Comparison of ENCODE assay signal across 9 mouse cellular contexts in the genomic region with DNA sequence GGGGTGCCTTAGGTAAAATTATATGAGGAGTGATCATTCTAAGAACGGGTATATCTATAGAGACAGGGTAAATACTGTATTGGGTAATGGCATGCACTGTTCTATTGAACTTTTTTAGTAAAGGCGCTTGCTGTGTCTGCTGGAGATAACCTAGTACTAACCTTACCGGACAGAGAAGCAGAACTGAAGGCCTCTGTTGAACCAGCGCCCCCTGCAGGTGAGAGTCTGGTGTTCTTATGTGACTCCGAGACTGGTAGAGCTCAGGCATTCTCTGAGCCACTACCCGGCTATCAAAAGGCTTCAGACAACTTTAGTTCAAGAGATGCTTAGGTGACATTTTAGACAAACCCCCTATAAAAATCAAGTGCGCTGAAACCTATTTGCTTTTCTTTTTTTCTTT. TPM values are rescaled to one million over a fixed set of nuclear protein-coding genes. Genes with fewer than 3 reads are reported as not detected.
DNase-seq lines count a peak whose midpoint lies in the region; ATAC-seq and TF ChIP-seq lines count a peak whose summit lies in the region.
"Had no signal": no experiment of that assay in that cellular context is flagged by ENCODE, and none has a peak within 500 bp of the region (broad histone marks: within the 10 kb centered on the region; RNA-seq: fewer than 3 reads in every experiment).

No protein-coding gene starts in this region.

- no peaks in the 10 kb centered on the region for H3K36me3 ChIP-seq in kidney, adult 2 months (ENCODE audit: control insufficient read depth, insufficient read depth, low read length)
- no peaks in the 10 kb centered on the region for H3K36me3 ChIP-seq in kidney, embryonic 15.5 days
- no peaks in the 10 kb centered on the region for H3K36me3 ChIP-seq in liver, adult 2 months (ENCODE audit: control insufficient read depth, insufficient read depth, low read length)
- H3K36me3 ChIP-seq in intestine, embryonic 16.5 days (ENCODE audit: control insufficient read depth, insufficient read depth, low read length), result no peaks in the 10 kb centered on the region

- H3K4me2 ChIP-seq in kidney, embryonic 15.5 days, result no peak overlapping the region
- no peak overlapping the region for H3K4me2 ChIP-seq in intestine, embryonic 16.5 days (ENCODE audit: low read depth, low read length)

- no peaks in the 10 kb centered on the region for H3K9me3 ChIP-seq in kidney, embryonic 15.5 days (replicated peaks)
- no peaks in the 10 kb centered on the region for H3K9me3 ChIP-seq in intestine, embryonic 16.5 days (ENCODE audit: control insufficient read depth, low read length)

- peak; percentile 63 for TF ChIP-seq CTCF in kidney, adult 2 months (conservative IDR thresholded peaks at IDR 0.05; ENCODE audit: insufficient read depth, insufficient read length, low read depth, low read length)
- peak; percentile 69 for TF ChIP-seq CTCF in liver, adult 2 months (IDR thresholded peaks at IDR 0.05; ENCODE audit: low read depth, low read length)

- H3K79me2 ChIP-seq in liver, adult 2 months (ENCODE audit: control insufficient read depth, insufficient read depth, low read length), result no peaks in the 10 kb centered on the region

- DNase-seq in kidney, adult 2 months, result peak; percentile 70
- peak; percentile 62 for DNase-seq in T-cell, adult 2 months (ENCODE audit: low spot score)
- peak; percentile 50 to 73 for DNase-seq in cerebellum, postnatal 14 days
- peak; percentile 83 for DNase-seq in induced T-regulatory cell, adult 2 months (ENCODE audit: low read depth)
- peak; percentile 72 for DNase-seq in liver, adult 2 months (ENCODE audit: extremely low read depth, low read depth, low spot score)
- DNase-seq in spleen, adult 12 weeks (ENCODE audit: low spot score), result peak; percentile 25

- H3K27ac ChIP-seq in kidney, adult 2 months (ENCODE audit: insufficient read depth, low read depth, low read length), result no peak overlapping the region
- no peak overlapping the region for H3K27ac ChIP-seq in kidney, embryonic 15.5 days
- no peak overlapping the region for H3K27ac ChIP-seq in liver, adult 2 months (replicated peaks; ENCODE audit: insufficient read depth, low read depth, low read length)
- H3K27ac ChIP-seq in intestine, embryonic 16.5 days (ENCODE audit: low read length), result no peak overlapping the region
- H3K27ac ChIP-seq: macrophage had no signal

- 61% methylated on average over 7 of the region's 7 CpGs for WGBS in kidney, adult 2 months
- WGBS in kidney, embryonic 15.5 days, result 68% methylated on average over 7 of the region's 7 CpGs
- WGBS in liver, adult 2 months, result 25% methylated on average over 7 of the region's 7 CpGs
- 71% methylated on average over 7 of the region's 7 CpGs for WGBS in intestine, embryonic 16.5 days

- no peak overlapping the region for H3K9ac ChIP-seq in kidney, embryonic 15.5 days
- no peak overlapping the region for H3K9ac ChIP-seq in liver, adult 2 months (ENCODE audit: low read depth, low read length)
- H3K9ac ChIP-seq in intestine, embryonic 16.5 days (ENCODE audit: low read depth, low read length), result no peak overlapping the region

- no peaks in the 10 kb centered on the region for H3K27me3 ChIP-seq in kidney, adult 2 months (replicated peaks; ENCODE audit: control insufficient read depth, insufficient read depth, low read length)
- H3K27me3 ChIP-seq in kidney, embryonic 15.5 days, result no peaks in the 10 kb centered on the region
- H3K27me3 ChIP-seq in liver, adult 2 months (ENCODE audit: control insufficient read depth, insufficient read depth, low read length), result no peaks in the 10 kb centered on the region
- H3K27me3 ChIP-seq in intestine, embryonic 16.5 days (replicated peaks; ENCODE audit: control insufficient read depth, insufficient read depth, low read length), result no peaks in the 10 kb centered on the region

- peaks cover 3% of the 10 kb centered on the region; the same call in 1 of the 2 replicates for H3K4me1 ChIP-seq in kidney, adult 2 months (ENCODE audit: control insufficient read depth, insufficient read depth, low read length)
- H3K4me1 ChIP-seq in kidney, embryonic 15.5 days, result peaks cover 18% of the 10 kb centered on the region
- H3K4me1 ChIP-seq in liver, adult 2 months (ENCODE audit: control insufficient read depth, insufficient read depth, low read length), result peaks cover 5% of the 10 kb centered on the region
- peaks cover 21% of the 10 kb centered on the region for H3K4me1 ChIP-seq in intestine, embryonic 16.5 days (ENCODE audit: control insufficient read depth, insufficient read depth, low read length)

- no peak for TF ChIP-seq POLR2A in kidney, adult 2 months (IDR thresholded peaks at IDR 0.05; ENCODE audit: low read depth, low read length)
- no peak for TF ChIP-seq POLR2A in liver, adult 2 months (IDR thresholded peaks at IDR 0.05; ENCODE audit: extremely low read depth, insufficient read depth, low read length)

- ATAC-seq in kidney, embryonic 15.5 days (replicated peaks; ENCODE audit: low FRiP score), result no peak
- no peak for ATAC-seq in intestine, embryonic 16.5 days

- no peak overlapping the region for H3K4me3 ChIP-seq in kidney, adult 2 months (ENCODE audit: insufficient read depth, low read depth, low read length)
- H3K4me3 ChIP-seq in kidney, embryonic 15.5 days (replicated peaks), result no peak overlapping the region
- H3K4me3 ChIP-seq in liver, adult 2 months (ENCODE audit: insufficient read depth, low read depth, low read length), result no peak overlapping the region
- no peak overlapping the region for H3K4me3 ChIP-seq in intestine, embryonic 16.5 days (ENCODE audit: low read length)

RNA-seq across cellular contexts. Expression of a gene that starts 17.6 kb away (rescaled TPM):
- polyA plus RNA-seq in kidney, adult 2 months (2012; rRNA removed), result 0.57 and 0.67 TPM in 2 replicates
- 0.57 and 0.61 TPM in 2 replicates for polyA plus RNA-seq in kidney, embryonic 15.5 days (2015; fragmentation: Nextera tagmentation; extraction: Ambion mirVana)
- 12.2 and 15.9 TPM in 2 replicates for total RNA-seq in liver, adult 2 months (2014; rRNA removed)
- 3.8 and 8.1 TPM in 2 replicates for polyA plus RNA-seq in liver, adult 2 months (2012; rRNA removed)
- polyA plus RNA-seq in intestine, embryonic 16.5 days (2015; fragmentation: Nextera tagmentation; extraction: Ambion mirVana), result 2.1 and 2.7 TPM in 2 replicates
- polyA plus RNA-seq: macrophage had no signal

RNA-seq across cellular contexts. Expression of a gene that starts 31.0 kb away (rescaled TPM):
- polyA plus RNA-seq in kidney, adult 2 months (2012; rRNA removed), result 19.6 and 19.7 TPM in 2 replicates
- polyA plus RNA-seq in kidney, embryonic 15.5 days (2015; fragmentation: Nextera tagmentation; extraction: Ambion mirVana), result 63.9 and 65.5 TPM in 2 replicates
- 28.9 and 29.4 TPM in 2 replicates for total RNA-seq in liver, adult 2 months (2014; rRNA removed)
- polyA plus RNA-seq in liver, adult 2 months (2012; rRNA removed), result 18.5 and 18.6 TPM in 2 replicates
- polyA plus RNA-seq in intestine, embryonic 16.5 days (2015; fragmentation: Nextera tagmentation; extraction: Ambion mirVana), result 52.8 TPM in 2 replicates

RNA-seq across cellular contexts. Expression of a gene that starts 31.2 kb away (rescaled TPM):
- 259 and 286 TPM in 2 replicates for polyA plus RNA-seq in kidney, adult 2 months (2012; rRNA removed)
- 103 and 105 TPM in 2 replicates for polyA plus RNA-seq in kidney, embryonic 15.5 days (2015; fragmentation: Nextera tagmentation; extraction: Ambion mirVana)
- 95.8 and 97.7 TPM in 2 replicates for total RNA-seq in liver, adult 2 months (2014; rRNA removed)
- 96.4 and 108 TPM in 2 replicates for polyA plus RNA-seq in liver, adult 2 months (2012; rRNA removed)
- polyA plus RNA-seq in intestine, embryonic 16.5 days (2015; fragmentation: Nextera tagmentation; extraction: Ambion mirVana), result 201 and 219 TPM in 2 replicates

Comparison
In these comparisons a context has a peak if more than half of its experiments do, and no peak if none do; other contexts are left out.
1. DNase-seq: peak in every context shown above with its lines; median percentile 83 in induced T-regulatory cell, adult 2 months; 72 in liver, adult 2 months; 70 in kidney, adult 2 months; 62 in T-cell, adult 2 months; 62 in cerebellum, postnatal 14 days; 25 in spleen, adult 12 weeks.